ENCODE assay signal across 9 mouse cellular contexts in genomic region chr9:15309425-15309824, GRCm38 (mm10). TPM values are rescaled to one million over a fixed set of nuclear protein-coding genes. Genes with fewer than 3 reads are reported as not detected.
A peak's percentile ranks its signal among the peaks of the same experiment; 100 is the strongest.
DNase-seq lines count a peak whose midpoint lies in the region; ATAC-seq and TF ChIP-seq lines count a peak whose summit lies in the region.
"Had no signal": no experiment of that assay in that cellular context is flagged by ENCODE, and none has a peak within 500 bp of the region (broad histone marks: within the 10 kb centered on the region; RNA-seq: fewer than 3 reads in every experiment).

No protein-coding gene starts in this region.

- peaks cover 29% of the 10 kb centered on the region for H3K4me1 ChIP-seq in forebrain, embryonic 13.5 days
- peaks cover 16% of the 10 kb centered on the region for H3K4me1 ChIP-seq in forebrain, embryonic 16.5 days (replicated peaks; ENCODE audit: control insufficient read depth, insufficient read depth, low read length)
- peaks cover 24% of the 10 kb centered on the region for H3K4me1 ChIP-seq in kidney, embryonic 16.5 days (ENCODE audit: insufficient read depth, low read length)
- H3K4me1 ChIP-seq in G1E (ENCODE audit: insufficient read depth, low read depth, low read length), result peaks cover 55% of the 10 kb centered on the region
- peaks cover 61% of the 10 kb centered on the region for H3K4me1 ChIP-seq in liver, embryonic 12.5 days

- TF ChIP-seq CTCF in G1E (IDR thresholded peaks at IDR 0.05; ENCODE audit: low read depth, low read length), result no peak

- no peak for DNase-seq in kidney, postnatal 10 days
- DNase-seq in G1E (ENCODE audit: low spot score), result no peak
- DNase-seq in cerebellum, adult 18-20 months, result no peak

- no peak overlapping the region for H3K27ac ChIP-seq in forebrain, embryonic 13.5 days
- H3K27ac ChIP-seq in forebrain, embryonic 16.5 days (ENCODE audit: low read length), result no peak overlapping the region
- no peak overlapping the region for H3K27ac ChIP-seq in kidney, embryonic 16.5 days (ENCODE audit: low read length)
- no peak overlapping the region for H3K27ac ChIP-seq in liver, embryonic 12.5 days
- H3K27ac ChIP-seq: layer of hippocampus, adult 2 months had no signal

- peaks cover 58% of the 10 kb centered on the region for H3K36me3 ChIP-seq in forebrain, embryonic 13.5 days (ENCODE audit: poor library complexity, severe bottlenecking)
- H3K36me3 ChIP-seq in forebrain, embryonic 16.5 days (ENCODE audit: control insufficient read depth, insufficient read depth), result peaks cover 35% of the 10 kb centered on the region
- peaks cover 45% of the 10 kb centered on the region for H3K36me3 ChIP-seq in kidney, embryonic 16.5 days (ENCODE audit: insufficient read depth, low read length)
- H3K36me3 ChIP-seq in G1E (replicated peaks), result peaks cover 60% of the 10 kb centered on the region
- H3K36me3 ChIP-seq in liver, embryonic 12.5 days, result peaks cover 76% of the 10 kb centered on the region

- no peak overlapping the region for H3K9ac ChIP-seq in forebrain, embryonic 13.5 days
- H3K9ac ChIP-seq in forebrain, embryonic 16.5 days (replicated peaks; ENCODE audit: low read depth, low read length), result no peak overlapping the region
- H3K9ac ChIP-seq in kidney, embryonic 16.5 days (replicated peaks; ENCODE audit: low read length), result no peak overlapping the region; the same call in 1 of the 2 replicates
- no peak overlapping the region for H3K9ac ChIP-seq in liver, embryonic 12.5 days

- 91% methylated on average over 4 of the region's 4 CpGs for WGBS in forebrain, embryonic 13.5 days
- 84% methylated on average over 4 of the region's 4 CpGs for WGBS in forebrain, embryonic 16.5 days
- 59% methylated on average over 4 of the region's 4 CpGs for WGBS in kidney, embryonic 16.5 days
- WGBS in liver, embryonic 12.5 days (ENCODE audit: insufficient replicate concordance), result 64% methylated on average over 4 of the region's 4 CpGs

- no peaks in the 10 kb centered on the region for H3K9me3 ChIP-seq in forebrain, embryonic 13.5 days (replicated peaks)
- no peaks in the 10 kb centered on the region for H3K9me3 ChIP-seq in forebrain, embryonic 16.5 days (ENCODE audit: control insufficient read depth, low read length)
- H3K9me3 ChIP-seq in kidney, embryonic 16.5 days (ENCODE audit: low read length), result no peaks in the 10 kb centered on the region
- no peaks in the 10 kb centered on the region for H3K9me3 ChIP-seq in G1E (replicated peaks)
- H3K9me3 ChIP-seq in liver, embryonic 12.5 days (replicated peaks), result no peaks in the 10 kb centered on the region

- no peak overlapping the region for H3K4me3 ChIP-seq in forebrain, embryonic 13.5 days
- H3K4me3 ChIP-seq in forebrain, embryonic 16.5 days (replicated peaks; ENCODE audit: low read length), result no peak overlapping the region
- peak overlapping the region; percentile 17 for H3K4me3 ChIP-seq in kidney, embryonic 16.5 days (ENCODE audit: low read length)
- H3K4me3 ChIP-seq in G1E (ENCODE audit: low read depth, low read length), result peak overlapping the region; percentile 57
- H3K4me3 ChIP-seq in liver, embryonic 12.5 days, result peak overlapping the region; percentile 84
- H3K4me3 ChIP-seq: layer of hippocampus, adult 2 months had no signal

- ATAC-seq in forebrain, embryonic 13.5 days, result no peak
- ATAC-seq in forebrain, embryonic 16.5 days, result no peak
- no peak for ATAC-seq in kidney, embryonic 16.5 days (ENCODE audit: low FRiP score, low TSS enrichment)
- no peak for ATAC-seq in G1E (ENCODE audit: extremely low read depth, insufficient number of reproducible peaks, low FRiP score, poor library complexity, severe bottlenecking)
- no peak for ATAC-seq in liver, embryonic 12.5 days
- ATAC-seq in megakaryocyte, adult 5-6 weeks (ENCODE audit: poor library complexity, severe bottlenecking), result no peak

- no peaks in the 10 kb centered on the region for H3K27me3 ChIP-seq in forebrain, embryonic 13.5 days
- no peaks in the 10 kb centered on the region for H3K27me3 ChIP-seq in forebrain, embryonic 16.5 days (replicated peaks; ENCODE audit: control insufficient read depth, insufficient read depth, low read length)
- no peaks in the 10 kb centered on the region for H3K27me3 ChIP-seq in kidney, embryonic 16.5 days (ENCODE audit: insufficient read depth, low read length)
- no peaks in the 10 kb centered on the region for H3K27me3 ChIP-seq in G1E (ENCODE audit: insufficient read depth, low read length)
- no peaks in the 10 kb centered on the region for H3K27me3 ChIP-seq in liver, embryonic 12.5 days (replicated peaks)

- H3K4me2 ChIP-seq in forebrain, embryonic 13.5 days, result peak overlapping the region; percentile 26
- H3K4me2 ChIP-seq in forebrain, embryonic 16.5 days (ENCODE audit: low read length), result no peak overlapping the region
- H3K4me2 ChIP-seq in kidney, embryonic 16.5 days (replicated peaks; ENCODE audit: low read depth, low read length), result peak overlapping the region; percentile 38
- peak overlapping the region; percentile 88 for H3K4me2 ChIP-seq in liver, embryonic 12.5 days

RNA-seq across cellular contexts. Expression of gene 4931406C07Rik, which starts 3.2 kb away (rescaled TPM):
- 9.3 and 10.0 TPM in 2 replicates for polyA plus RNA-seq in forebrain, embryonic 13.5 days (2015; fragmentation: Nextera tagmentation; extraction: Ambion mirVana)
- 13.0 and 13.6 TPM in 2 replicates for polyA plus RNA-seq in forebrain, embryonic 16.5 days (2015; fragmentation: Nextera tagmentation; extraction: Ambion mirVana)
- 26.8 and 29.4 TPM in 2 replicates for polyA plus RNA-seq in kidney, embryonic 16.5 days (2015; fragmentation: Nextera tagmentation; extraction: Ambion mirVana)
- total RNA-seq in G1E (2014; fragmentation: Nextera tagmentation) (26.9 and 28.0 TPM in 2 replicates), G1E (2017) (10.0 and 12.8 TPM in 2 replicates)
- 1.6 and 1.8 TPM in 2 replicates for polyA plus RNA-seq in G1E (2012)
- polyA plus RNA-seq in liver, embryonic 12.5 days (2016; fragmentation: Nextera tagmentation; extraction: Ambion mirVana), result 3.8 TPM in 2 replicates
- 8.2 and 9.1 TPM in 2 replicates for total RNA-seq in megakaryocyte, adult 5-6 weeks (2015)
- 8.0 and 8.6 TPM in 2 replicates for total RNA-seq in megakaryocyte, adult 5-6 weeks (2017)

RNA-seq across cellular contexts. Expression of gene Taf1d, which starts 3.4 kb away (rescaled TPM):
- polyA plus RNA-seq in forebrain, embryonic 13.5 days (2015; fragmentation: Nextera tagmentation; extraction: Ambion mirVana), result 64.8 and 66.2 TPM in 2 replicates
- polyA plus RNA-seq in forebrain, embryonic 16.5 days (2015; fragmentation: Nextera tagmentation; extraction: Ambion mirVana), result 47.0 and 47.6 TPM in 2 replicates
- 67.1 and 80.0 TPM in 2 replicates for polyA plus RNA-seq in kidney, embryonic 16.5 days (2015; fragmentation: Nextera tagmentation; extraction: Ambion mirVana)
- 250 and 268 TPM in 2 replicates for total RNA-seq in G1E (2014; fragmentation: Nextera tagmentation)
- total RNA-seq in G1E (2017), result 657 and 752 TPM in 2 replicates
- 12.9 and 17.9 TPM in 2 replicates for polyA plus RNA-seq in G1E (2012)
- 63.5 and 64.6 TPM in 2 replicates for polyA plus RNA-seq in liver, embryonic 12.5 days (2016; fragmentation: Nextera tagmentation; extraction: Ambion mirVana)
- 115 and 157 TPM in 2 replicates for total RNA-seq in megakaryocyte, adult 5-6 weeks (2015)
- total RNA-seq in megakaryocyte, adult 5-6 weeks (2017), result 850 and 1,047 TPM in 2 replicates

RNA-seq across cellular contexts. Expression of gene Med17, which starts 29.7 kb away (rescaled TPM):
- 40.1 and 44.4 TPM in 2 replicates for polyA plus RNA-seq in forebrain, embryonic 13.5 days (2015; fragmentation: Nextera tagmentation; extraction: Ambion mirVana)
- 34.9 and 45.8 TPM in 2 replicates for polyA plus RNA-seq in forebrain, embryonic 16.5 days (2015; fragmentation: Nextera tagmentation; extraction: Ambion mirVana)
- polyA plus RNA-seq in kidney, embryonic 16.5 days (2015; fragmentation: Nextera tagmentation; extraction: Ambion mirVana), result 29.6 and 37.0 TPM in 2 replicates
- 28.9 and 38.2 TPM in 2 replicates for total RNA-seq in G1E (2014; fragmentation: Nextera tagmentation)
- total RNA-seq in G1E (2017), result 56.3 and 59.6 TPM in 2 replicates
- polyA plus RNA-seq in G1E (2012), result 15.7 and 17.0 TPM in 2 replicates
- polyA plus RNA-seq in liver, embryonic 12.5 days (2016; fragmentation: Nextera tagmentation; extraction: Ambion mirVana), result 28.0 and 29.2 TPM in 2 replicates
- total RNA-seq in megakaryocyte, adult 5-6 weeks (2015), result 32.1 and 34.7 TPM in 2 replicates
- total RNA-seq in megakaryocyte, adult 5-6 weeks (2017), result 30.4 and 32.8 TPM in 2 replicates

RNA-seq across cellular contexts. Expression of gene Cep295, which starts 48.2 kb away (rescaled TPM):
- polyA plus RNA-seq in forebrain, embryonic 13.5 days (2015; fragmentation: Nextera tagmentation; extraction: Ambion mirVana), result 19.2 and 19.3 TPM in 2 replicates
- polyA plus RNA-seq in forebrain, embryonic 16.5 days (2015; fragmentation: Nextera tagmentation; extraction: Ambion mirVana), result 14.8 and 15.8 TPM in 2 replicates
- 14.5 and 19.2 TPM in 2 replicates for polyA plus RNA-seq in kidney, embryonic 16.5 days (2015; fragmentation: Nextera tagmentation; extraction: Ambion mirVana)
- total RNA-seq in G1E (2014; fragmentation: Nextera tagmentation) (158 and 168 TPM in 2 replicates), G1E (2017) (76.0 and 79.0 TPM in 2 replicates)
- polyA plus RNA-seq in G1E (2012), result 4.4 and 5.8 TPM in 2 replicates
- 13.9 and 14.2 TPM in 2 replicates for polyA plus RNA-seq in liver, embryonic 12.5 days (2016; fragmentation: Nextera tagmentation; extraction: Ambion mirVana)
- 39.6 and 41.6 TPM in 2 replicates for total RNA-seq in megakaryocyte, adult 5-6 weeks (2015)
- 27.8 and 37.2 TPM in 2 replicates for total RNA-seq in megakaryocyte, adult 5-6 weeks (2017)

Comparison
In these comparisons a context has a peak if more than half of its experiments do, and no peak if none do; other contexts are left out.
1. H3K4me3 ChIP-seq: peak in kidney, embryonic 16.5 days (single experiment), G1E (single experiment) and liver, embryonic 12.5 days (single experiment); none in forebrain, embryonic 13.5 days (single experiment) and forebrain, embryonic 16.5 days (single experiment).